ENCODE assay signal across 8 mouse cellular contexts in the genomic region with DNA sequence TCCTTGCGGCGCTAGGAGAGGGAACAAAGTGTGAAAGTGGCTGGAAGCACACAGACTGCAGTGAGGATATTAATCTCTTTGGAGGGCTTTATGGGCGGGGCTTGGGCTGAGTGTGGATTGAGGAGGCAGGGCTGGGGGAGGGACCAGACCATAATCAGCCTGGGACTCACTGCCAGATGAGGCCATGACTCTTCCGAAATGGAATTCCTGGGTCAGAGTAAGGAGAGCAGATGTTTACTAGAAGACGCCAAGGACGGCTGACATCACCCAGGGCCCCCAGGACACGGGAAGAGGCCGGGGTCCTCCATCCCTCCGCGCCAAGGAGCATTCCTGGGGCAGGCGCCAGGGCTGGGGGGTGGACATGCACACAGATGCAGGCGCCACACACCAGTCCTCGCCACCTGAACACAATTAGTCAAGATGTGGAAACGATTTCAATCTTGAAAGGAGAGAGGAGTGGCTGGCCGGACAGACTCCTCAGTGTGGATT. TPM values are rescaled to one million over a fixed set of nuclear protein-coding genes. Genes with fewer than 3 reads are reported as not detected.
DNase-seq lines count a peak whose midpoint lies in the region; ATAC-seq lines count a peak whose summit lies in the region.

No protein-coding gene starts in this region.

- no peaks in the 10 kb centered on the region for H3K27me3 ChIP-seq in liver, embryonic 12.5 days (replicated peaks)
- no peaks in the 10 kb centered on the region for H3K27me3 ChIP-seq in intestine, embryonic 15.5 days (replicated peaks)
- no peaks in the 10 kb centered on the region for H3K27me3 ChIP-seq in forebrain, embryonic 12.5 days

- no peak overlapping the region; the same call in 1 of the 2 replicates for H3K27ac ChIP-seq in liver, embryonic 12.5 days
- H3K27ac ChIP-seq in intestine, embryonic 15.5 days, result peak overlapping the region; percentile 72
- H3K27ac ChIP-seq in forebrain, embryonic 12.5 days, result no peak overlapping the region

- H3K9me3 ChIP-seq in liver, embryonic 12.5 days (replicated peaks), result no peaks in the 10 kb centered on the region
- H3K9me3 ChIP-seq in intestine, embryonic 15.5 days, result no peaks in the 10 kb centered on the region
- no peaks in the 10 kb centered on the region for H3K9me3 ChIP-seq in forebrain, embryonic 12.5 days

- H3K9ac ChIP-seq in liver, embryonic 12.5 days, result no peak overlapping the region
- H3K9ac ChIP-seq in intestine, embryonic 15.5 days, result no peak overlapping the region
- no peak overlapping the region for H3K9ac ChIP-seq in forebrain, embryonic 12.5 days

- H3K4me2 ChIP-seq in liver, embryonic 12.5 days, result no peak overlapping the region
- H3K4me2 ChIP-seq in intestine, embryonic 15.5 days (replicated peaks), result peak overlapping the region; percentile 46
- H3K4me2 ChIP-seq in forebrain, embryonic 12.5 days, result no peak overlapping the region

- DNase-seq in liver, result peak; percentile 39
- DNase-seq in gastrocnemius, adult 18-20 months (ENCODE audit: low spot score), result peak; percentile 82
- DNase-seq in lung, postnatal 10 days, result peak; percentile 93
- no peak for DNase-seq in cerebellum, adult 9-11 months
- no peak for DNase-seq in cerebellum, adult 11-12 months

- WGBS in liver, embryonic 12.5 days (ENCODE audit: insufficient replicate concordance), result 38% methylated on average over 15 of the region's 15 CpGs
- WGBS in intestine, embryonic 15.5 days, result 22% methylated on average over 15 of the region's 15 CpGs
- 66% methylated on average over 15 of the region's 15 CpGs for WGBS in forebrain, embryonic 12.5 days

- no peaks in the 10 kb centered on the region for H3K4me1 ChIP-seq in liver, embryonic 12.5 days
- H3K4me1 ChIP-seq in intestine, embryonic 15.5 days (replicated peaks), result peaks cover 35% of the 10 kb centered on the region
- H3K4me1 ChIP-seq in forebrain, embryonic 12.5 days, result 0 out of 2 replicates have a peak, but pooled peaks cover 3% of the 10 kb centered on the region

- ATAC-seq in liver, embryonic 12.5 days, result no peak
- ATAC-seq in intestine, embryonic 15.5 days, result peak; percentile 88
- no peak for ATAC-seq in forebrain, embryonic 12.5 days (ENCODE audit: low FRiP score)

- H3K4me3 ChIP-seq in liver, embryonic 12.5 days, result no peak overlapping the region
- no peak overlapping the region for H3K4me3 ChIP-seq in intestine, embryonic 15.5 days (replicated peaks)
- no peak overlapping the region for H3K4me3 ChIP-seq in forebrain, embryonic 12.5 days (replicated peaks)

- H3K36me3 ChIP-seq in liver, embryonic 12.5 days, result no peaks in the 10 kb centered on the region
- H3K36me3 ChIP-seq in intestine, embryonic 15.5 days, result no peaks in the 10 kb centered on the region
- H3K36me3 ChIP-seq in forebrain, embryonic 12.5 days (replicated peaks), result no peaks in the 10 kb centered on the region

RNA-seq across cellular contexts. Expression of gene Adamts2, which starts 20.4 kb away (rescaled TPM):
- 4.2 and 4.4 TPM in 2 replicates for polyA plus RNA-seq in liver, embryonic 12.5 days (2016; fragmentation: Nextera tagmentation; extraction: Ambion mirVana)
- total RNA-seq in gastrocnemius, adult 18-20 months (2021), result 1 to 10 TPM; 4.8 to 5.6 TPM
- 8.5 and 9.0 TPM in 2 replicates for polyA plus RNA-seq in intestine, embryonic 15.5 days (2015; fragmentation: Nextera tagmentation; extraction: Ambion mirVana)
- polyA plus RNA-seq in forebrain, embryonic 12.5 days (2016; fragmentation: Nextera tagmentation; extraction: Ambion mirVana), result 1.8 and 2.0 TPM in 2 replicates

Comparison
In these comparisons a context has a peak if more than half of its experiments do, and no peak if none do; other contexts are left out.
1. DNase-seq: peak in liver (single experiment), gastrocnemius, adult 18-20 months (single experiment) and lung, postnatal 10 days (single experiment); none in cerebellum, adult 9-11 months (single experiment) and cerebellum, adult 11-12 months (single experiment).